Mouse (Mus musculus) embryo, embryonic 10.5 days (tissue): ENCODE measurements around the gene Arnt2.

Experiments
- DNase-seq: peaks from one replicate; pipeline ENCODE4 v3.0.0-alpha.2; 2015; ENCODE audit warnings: low spot score

The Arnt2 gene

DNA sequence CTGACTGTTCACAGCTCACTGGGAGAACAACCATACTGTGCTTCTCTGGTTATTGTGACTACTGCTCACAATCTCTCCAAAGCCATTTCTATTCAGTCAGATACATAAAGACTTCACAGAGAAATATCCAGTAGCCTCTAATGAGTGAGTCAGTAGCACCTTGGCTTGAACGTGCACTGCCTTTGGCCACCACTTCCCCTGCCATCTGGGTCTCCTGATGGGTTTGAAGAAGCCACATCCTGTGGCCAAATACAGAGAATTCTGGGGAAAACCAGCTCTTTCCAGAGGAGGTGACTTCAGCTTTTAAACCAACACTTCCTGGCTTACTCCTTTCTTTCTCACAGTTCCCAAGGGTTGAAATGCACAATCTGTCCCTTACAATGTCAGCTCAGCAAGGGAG lies 69.0 kb downstream of the Arnt2 start:
- no peak for DNase-seq

DNA sequence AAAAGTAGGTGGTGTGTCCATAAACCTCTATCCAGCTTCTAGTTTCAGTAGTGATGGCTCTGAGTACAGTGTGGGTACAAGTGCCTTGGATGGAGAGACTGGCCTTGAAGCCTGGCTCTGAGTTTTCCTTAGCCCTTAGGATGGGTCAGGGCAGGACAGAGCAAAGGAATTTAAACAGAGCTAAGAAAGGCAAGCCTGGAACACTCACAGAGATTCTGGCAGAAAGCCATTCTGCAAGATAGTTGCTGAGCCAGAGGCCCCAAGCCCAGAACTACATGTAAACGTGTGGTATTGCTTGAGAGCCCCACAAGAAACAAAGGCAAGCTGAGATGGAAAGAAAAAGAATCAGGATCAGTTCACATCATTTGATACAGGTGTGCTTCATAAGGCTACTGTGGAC lies 70.8 kb downstream of the Arnt2 start:
- DNase-seq: no peak

DNA sequence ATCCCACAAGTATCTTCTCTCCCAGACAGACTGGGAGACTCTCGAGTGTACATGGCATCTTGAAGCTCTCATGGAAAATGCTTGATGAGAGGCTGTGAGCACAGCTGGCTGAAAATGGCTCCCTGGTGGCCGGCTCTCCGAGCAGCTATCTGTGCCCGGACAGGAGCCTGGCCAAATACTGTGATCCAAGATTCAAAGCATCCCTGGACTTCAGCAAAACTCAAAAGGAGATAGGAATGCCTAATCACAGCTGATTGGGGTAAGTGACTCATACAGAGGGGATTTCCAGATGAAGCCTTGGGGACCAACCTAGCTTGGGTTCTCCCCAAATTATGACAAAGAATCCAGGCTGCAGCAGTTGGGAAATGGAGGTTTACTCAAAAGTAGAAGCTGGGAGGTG lies 72.2 kb downstream of the Arnt2 start:
- no peak for DNase-seq

DNA sequence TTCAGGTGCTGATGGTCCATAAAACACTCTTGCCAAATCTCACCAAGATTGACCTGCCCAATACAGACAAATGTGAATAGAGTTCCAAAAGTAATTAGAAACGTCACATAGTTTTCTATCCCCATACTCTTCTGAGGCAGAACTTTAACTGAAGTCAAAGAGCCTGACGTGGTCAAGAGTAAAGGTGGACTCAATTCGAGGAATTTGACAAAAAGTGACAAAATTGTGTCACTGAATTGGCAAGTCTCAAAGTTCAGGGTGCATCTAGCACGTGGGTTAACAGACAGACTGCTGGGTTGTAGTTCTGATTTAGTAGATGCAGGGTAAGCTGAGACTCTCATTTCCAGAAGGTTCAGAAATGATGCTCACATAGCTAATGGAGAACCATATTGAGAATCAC lies 73.1 kb downstream of the Arnt2 start:
- no peak for DNase-seq

DNA sequence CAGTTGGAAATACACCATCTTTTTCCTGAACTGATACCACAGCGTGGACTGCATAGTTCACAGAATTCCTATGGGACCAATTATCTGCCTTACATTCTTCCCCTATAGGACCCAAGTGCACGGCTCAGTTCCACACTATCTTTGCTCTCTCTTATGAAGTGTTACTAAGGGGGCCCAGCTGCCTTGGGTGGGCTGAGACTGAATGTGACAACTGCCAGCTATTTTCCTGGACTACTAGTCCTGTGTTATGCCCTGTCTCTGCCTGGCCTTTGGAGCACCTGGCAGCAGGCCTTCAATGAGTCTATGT lies 73.4 kb downstream of the Arnt2 start:
- DNase-seq: no peak

DNA sequence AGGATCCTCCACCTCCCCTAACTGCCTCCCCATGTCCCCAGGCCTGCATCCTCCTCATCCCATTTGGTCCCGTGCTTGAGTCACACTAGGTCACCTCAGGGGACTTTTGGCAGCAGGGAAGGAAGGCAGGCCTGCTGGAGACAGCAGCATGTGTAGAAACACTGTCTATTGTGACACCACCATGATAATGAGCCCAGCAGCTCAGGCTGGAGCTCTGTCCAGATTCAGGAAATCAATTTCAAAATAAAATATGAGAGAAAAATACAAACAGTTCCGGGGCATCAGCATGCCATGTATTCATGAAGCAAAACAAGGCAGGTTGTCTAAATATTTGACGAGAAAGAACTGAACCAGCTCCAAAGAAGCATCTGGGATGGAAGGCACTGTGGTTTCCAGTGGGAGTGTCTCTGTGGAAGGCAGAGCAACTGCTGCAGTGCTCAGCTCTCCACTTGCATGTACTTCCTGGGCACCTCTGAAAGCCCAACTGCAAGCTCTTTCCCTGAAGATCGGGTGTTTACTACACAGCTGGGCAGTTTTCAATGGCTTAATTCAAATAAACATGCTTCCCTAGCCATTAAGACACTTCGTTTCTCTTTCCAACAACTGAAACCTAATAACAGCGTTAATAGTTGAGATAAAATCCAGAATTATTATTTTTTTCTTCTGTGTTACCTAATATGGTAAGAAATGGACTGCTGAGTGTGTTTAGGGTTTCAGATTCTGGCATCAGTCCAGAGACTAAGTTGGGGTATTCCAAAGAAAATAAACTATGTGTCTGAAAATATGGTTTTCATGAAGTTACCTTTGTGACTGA lies 74.0 kb downstream of the Arnt2 start:
- DNase-seq: no peak

DNA sequence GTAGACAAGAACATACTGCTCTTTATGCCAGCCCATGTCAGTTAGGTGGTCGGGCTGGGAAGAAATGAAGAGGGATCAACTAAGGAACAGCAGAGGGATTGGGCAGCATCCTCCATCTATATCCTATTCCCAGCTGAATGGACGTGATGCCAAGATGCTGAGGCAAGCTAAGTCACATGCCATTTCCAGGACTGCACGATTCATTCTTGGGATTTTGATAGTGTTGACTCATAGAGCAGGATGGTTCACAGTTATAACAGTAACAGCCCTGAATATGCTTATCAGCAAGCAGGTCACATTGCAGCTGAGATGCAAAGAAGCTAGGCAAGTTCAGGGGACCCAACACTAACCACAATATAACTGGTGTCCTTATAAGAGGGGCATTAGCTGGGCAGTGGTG lies 76.0 kb downstream of the Arnt2 start:
- no peak for DNase-seq

DNA sequence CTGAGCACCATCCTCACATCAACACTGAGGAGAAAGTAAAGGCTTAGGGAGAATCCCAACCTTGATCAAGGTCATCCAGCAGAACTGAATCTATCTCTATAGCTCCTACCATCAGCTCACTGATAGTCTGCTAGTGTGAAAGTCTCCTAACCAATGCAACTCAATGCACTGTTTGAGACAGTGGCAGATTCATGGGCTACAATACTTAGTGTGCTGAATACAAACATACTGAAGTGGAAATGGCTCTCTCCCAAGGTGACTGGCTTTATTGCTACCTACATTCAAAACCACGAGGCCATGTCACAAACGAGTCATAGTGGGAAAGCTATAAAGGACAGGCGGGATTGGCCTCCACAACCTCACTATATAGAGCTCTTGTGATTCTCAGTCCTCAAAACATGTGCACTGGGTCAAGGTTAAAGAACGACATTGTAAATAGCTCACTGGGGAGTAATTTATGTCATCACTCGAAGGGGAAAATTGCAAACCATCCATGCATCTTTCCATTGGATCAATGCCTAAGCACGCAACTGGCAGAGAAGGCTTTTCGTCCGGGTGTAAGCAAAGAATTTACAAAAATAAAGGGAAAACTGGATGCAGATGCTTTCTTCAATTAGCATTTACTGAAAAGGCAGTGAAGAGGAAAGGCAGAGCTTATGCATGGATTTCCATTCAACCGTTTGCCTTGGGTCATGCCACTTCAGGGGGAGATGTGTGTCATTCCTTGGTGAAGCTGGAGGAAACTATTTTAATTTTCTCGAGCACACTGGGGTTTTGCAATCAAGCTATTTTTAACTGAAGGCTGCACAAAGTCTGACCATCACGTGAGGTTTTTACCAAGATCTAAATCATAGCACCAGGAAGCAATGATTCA lies 77.4 kb downstream of the Arnt2 start:
- peak; percentile 22 for DNase-seq

DNA sequence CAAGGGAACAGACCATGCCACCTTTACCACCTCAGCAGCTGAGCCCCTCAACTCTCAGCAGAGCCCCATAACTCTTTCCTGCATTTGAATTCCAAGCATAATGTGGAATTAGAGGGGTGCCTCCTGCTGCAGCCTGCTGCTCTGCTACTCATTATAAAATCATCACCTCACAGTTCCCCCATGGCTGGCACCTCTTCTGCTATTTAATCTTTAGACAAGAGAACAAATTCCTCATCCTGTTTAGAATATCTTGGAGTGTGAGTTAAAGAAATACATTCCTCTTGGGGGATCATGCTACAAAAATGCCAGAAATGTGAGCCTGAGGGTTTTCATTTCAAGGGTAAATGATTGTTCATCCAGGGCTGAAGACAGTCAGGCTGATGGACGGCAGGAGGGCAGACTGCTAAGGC lies 80.8 kb downstream of the Arnt2 start:
- DNase-seq: peak; percentile 28

DNA sequence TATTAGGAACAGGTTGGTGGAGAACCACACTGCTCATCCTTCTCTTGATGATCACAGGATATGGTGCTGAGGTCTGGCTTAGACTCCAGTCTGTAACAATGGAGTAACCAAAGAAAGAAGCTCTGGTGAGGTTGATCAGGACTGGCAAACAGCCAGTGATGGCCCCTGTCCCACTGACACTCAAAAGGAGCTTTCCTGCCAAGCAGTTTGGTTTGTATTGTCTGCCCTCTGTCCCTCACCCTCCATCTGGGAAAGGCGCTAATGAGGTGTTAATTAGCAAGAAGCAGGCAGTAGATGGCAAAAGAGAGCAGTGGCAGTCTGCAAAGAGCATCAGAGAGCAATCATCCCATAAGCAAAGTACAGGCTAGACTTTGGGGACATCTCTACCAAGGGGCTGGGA lies 81.2 kb downstream of the Arnt2 start:
- DNase-seq: no peak

DNA sequence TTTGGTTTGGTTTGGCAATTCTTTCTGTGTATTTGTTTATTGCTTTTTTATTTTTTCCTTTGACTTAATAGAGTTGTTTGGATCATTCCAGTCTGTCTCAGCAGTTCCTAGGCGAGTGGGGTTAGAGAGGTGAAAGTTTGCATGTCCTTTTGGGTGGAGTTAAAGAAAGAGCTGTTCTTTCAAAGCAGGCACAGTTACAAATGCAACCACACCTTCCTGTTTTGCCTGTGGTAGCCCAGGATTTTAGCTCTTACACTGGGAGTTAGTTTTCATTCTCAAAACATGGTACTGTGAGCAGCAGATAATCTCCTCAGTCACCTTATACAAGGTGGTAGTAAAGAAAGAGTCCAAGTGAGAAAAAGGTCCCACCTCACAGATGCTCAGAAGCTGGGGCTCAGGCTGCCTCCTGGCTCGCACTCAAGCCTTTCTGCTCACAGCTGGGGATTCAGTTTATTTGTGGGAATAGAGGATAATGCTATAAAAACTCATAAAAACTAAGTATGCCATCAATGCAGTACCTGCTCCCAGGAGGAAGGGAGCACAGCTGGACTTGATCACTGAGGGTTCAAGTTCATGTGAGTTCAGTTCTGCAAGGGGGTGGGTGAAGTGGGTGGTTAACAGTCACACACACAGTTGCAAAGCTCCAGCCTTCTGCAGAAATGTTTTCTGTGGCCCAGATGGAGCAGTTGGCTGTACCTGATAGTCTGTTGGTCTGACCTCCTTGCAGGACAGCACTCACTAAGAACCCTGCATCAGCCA lies 84.2 kb downstream of the Arnt2 start:
- no peak for DNase-seq

DNA sequence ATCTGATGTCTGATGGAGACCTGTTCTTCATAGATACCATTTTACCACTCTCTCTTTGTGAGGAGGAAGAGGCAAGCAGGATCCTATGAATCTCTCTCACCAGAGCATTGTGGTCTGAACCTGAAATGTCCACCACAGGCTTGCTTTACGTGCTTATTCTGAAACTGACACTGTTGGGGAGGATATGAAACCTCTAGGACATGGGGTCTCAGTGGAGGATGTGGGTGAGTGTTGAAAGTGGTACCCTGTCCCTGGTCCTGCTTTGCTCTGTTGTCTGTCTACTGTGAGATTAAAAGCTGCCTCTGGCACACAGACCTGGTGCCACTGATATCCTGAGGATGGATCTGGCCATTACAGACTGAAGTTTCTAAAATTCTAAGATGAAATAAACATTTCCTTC lies 88.4 kb downstream of the Arnt2 start:
- no peak for DNase-seq

DNA sequence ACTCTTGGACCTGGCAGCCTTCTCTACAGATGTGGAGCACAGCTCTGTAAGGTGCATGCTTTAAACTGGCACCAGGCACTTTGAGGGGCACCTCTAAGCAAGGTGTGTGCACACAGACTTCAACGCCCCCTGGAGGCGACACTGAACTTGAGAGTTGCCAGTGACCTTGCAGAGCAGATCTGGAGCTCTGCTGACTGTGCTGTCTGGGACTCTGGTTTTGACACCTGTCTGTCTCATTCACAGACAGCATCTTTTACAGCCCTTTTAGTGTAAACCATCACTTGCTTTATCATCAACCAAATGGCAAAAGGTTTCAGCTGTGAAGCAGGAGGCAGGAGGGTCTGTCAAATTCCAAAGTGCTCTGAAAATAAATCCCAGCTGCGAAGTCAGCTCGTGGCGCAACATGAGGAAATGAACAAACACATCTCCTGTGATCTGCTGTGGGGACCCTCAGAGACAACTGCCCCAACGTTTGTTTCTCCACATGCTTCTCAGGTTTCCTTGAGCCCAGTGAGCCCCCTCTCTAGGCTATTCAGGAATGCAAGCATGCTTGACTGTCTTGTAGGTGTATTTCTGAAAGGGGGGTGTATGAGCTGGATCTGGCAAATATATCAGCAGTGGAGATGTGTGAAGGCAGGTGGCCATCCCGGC lies 94.5 kb downstream of the Arnt2 start:
- DNase-seq: peak; percentile 29

DNA sequence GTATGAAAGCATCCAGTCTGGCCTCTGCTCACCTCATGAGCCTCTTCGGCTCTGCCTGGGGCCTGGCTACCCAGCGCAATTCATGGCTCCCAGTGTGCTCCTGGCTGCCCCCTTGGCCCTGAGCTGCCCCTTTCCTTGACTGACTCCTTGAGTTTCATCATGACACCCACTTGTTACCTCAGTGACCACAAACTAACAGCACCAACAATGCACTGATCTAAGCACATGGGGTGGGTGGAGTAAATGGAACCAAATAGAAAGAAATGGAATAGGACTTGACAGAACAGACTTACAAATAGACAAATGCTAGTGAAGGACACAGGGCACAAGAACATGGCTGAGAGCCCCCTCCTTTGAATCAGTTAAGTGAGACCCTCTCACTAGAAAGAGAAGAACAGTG lies 95.2 kb downstream of the Arnt2 start:
- no peak for DNase-seq

DNA sequence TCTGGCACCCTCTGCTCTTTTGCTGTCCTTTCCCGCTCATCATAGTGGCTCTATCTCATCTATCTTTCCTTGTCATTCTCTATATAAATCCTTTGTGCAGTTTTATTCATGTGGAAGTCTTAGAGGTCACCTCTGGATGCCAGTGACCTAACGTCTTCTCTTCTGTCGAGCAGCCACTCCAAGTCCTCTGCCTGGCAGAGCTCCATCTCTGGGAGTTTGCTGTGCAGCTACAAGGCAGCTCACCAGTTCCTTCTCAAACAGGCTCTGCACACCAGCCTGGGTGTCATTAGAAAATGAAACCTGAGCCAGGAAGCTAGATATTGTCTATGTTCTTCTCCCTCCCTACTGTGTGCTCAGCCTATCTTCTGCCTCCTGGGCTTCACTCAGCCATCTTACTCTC lies 98.4 kb downstream of the Arnt2 start:
- DNase-seq: no peak

DNA sequence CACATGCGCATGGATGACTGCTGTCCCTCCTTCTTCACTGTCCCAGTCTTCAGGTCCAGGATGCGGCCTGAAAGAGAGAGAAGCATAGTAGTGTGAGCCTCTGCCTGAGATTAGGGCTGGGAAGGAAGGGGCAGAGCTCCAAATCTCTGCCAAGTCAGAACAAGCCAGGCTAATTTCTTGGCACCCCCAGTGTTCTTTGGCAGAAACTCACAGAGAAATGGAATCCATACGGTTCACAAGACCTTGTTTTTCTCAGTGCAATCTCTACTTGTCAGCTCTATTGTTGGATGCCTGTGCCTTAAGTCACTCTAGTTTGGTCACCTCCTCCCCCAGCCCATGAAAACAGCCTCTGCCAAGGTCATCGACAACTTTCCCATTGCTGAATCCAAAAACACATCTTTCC lies 99.1 kb downstream of the Arnt2 start:
- DNase-seq: no peak

DNA sequence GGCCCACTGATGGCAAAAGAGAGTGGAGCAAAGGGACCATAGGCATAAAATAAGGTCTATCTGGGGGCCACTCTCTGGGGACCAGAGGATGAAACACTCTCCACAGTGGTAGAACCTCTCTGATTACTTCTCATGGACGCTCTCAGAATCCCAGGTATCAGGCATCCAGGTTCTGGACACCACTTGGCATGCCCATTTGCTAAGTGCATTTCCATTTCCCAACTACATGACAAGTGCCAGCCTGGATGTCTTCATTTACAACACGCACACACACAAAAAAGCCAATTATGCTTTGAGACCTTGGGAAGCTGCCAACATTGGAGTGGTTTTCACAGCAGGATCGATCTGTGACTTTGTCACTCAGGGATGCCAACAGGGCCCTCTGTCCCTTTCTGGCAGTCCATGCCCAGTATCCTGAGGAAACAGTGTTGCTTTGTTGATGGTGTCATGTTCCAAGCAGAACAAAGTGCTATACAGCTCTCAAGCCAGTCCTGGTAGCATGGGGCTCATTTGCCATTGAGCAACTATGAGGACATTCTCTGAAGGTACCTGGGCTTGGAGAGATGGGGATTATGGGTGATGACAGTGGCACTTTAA lies 102.5 kb downstream of the Arnt2 start:
- DNase-seq: no peak

DNA sequence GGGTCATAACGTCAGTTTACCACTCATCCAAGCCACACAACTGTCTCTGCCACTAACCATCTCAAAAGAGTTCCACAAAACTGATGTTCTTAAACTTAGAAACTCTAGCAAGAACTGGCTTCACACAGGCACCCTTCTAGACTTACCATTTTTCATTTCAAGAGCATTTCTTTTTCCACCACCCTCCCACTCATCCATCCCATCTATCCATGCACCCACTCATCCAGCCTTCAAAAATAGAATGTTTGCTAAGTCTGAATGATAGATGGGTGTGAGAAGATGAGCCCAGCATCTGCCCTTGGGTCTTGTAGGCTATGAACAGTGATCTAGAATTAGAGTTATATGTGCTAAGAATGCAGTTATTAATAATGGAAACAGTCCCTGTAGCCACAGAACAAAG lies 109.7 kb downstream of the Arnt2 start:
- no peak for DNase-seq

DNA sequence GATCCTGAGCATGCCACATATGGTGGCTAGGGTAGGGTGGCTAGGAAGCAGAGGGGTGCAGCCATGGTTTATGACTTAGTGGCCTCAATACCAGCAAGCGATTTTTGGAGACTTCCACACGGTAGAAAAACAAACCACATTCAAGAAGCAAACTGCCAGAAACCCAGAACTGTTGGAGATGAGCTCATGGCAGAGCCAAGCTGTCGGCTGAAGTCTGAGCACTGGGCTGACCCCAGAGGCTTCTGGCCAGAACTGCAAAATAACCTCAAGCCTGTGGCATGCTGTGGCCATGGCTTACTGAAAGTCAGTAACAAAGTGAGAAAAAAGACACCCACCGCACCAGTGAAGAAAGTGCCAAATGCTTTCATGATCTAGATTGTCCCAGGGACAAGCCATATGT lies 110.4 kb downstream of the Arnt2 start:
- DNase-seq: no peak

DNA sequence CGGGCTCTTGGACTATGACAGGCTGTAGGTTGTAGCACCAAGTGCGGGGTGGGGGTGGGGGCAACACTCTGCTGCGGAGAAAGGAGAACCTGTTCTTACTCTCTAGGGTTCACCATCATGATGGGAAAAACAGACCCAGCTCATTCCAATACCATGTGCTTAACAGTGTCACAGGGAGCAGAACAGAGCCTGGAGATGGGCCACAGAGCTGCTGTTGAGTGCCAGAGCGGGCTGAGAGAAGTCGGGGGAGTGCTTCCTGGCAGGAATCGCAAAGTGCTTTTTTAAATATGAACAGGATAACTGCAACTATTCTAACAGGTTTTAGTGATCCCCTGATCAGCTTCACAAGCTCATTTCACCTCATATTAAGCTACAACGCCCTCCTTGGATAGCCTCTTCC lies 116.9 kb downstream of the Arnt2 start:
- peak; percentile 5 for DNase-seq

DNA sequence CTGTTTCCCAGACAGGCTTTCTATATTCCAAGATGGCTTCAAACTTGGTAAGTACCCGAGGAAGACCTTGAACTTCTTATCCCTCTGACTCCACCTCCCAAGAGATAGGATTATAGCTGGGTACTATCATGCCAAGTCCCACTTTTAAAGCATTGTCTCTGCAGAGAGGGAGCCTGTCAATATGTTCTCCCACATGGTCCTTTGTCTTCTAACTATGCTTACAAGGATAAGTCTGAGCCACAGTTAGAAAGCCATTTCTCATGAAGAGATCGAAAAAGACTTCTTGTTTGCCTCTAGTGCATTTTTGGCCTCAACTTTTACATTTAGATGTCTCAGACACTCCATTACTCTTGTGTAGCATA lies 122.8 kb downstream of the Arnt2 start:
- DNase-seq: no peak
